Mouse (Mus musculus) ES-CJ7 (cell line): ENCODE measurements around the gene Robo4.
A peak's percentile ranks its signal among the peaks of the same experiment; 100 is the strongest.

ENCODE experiments used
- DNase-seq: peaks from one replicate; pipeline ENCODE4 v3.0.0; 2011; ENCODE audit warnings: low read depth, low spot score

Robo4 gene

GRCm38 (mm10) chr9:37400585-37400984, 1.1 kb upstream of the Robo4 start:
- no peak for DNase-seq

- no peak for DNase-seq
Measured at GRCm38 (mm10) chr9:37402501-37402900, 804 bp downstream of the Robo4 start.

GRCm38 (mm10) chr9:37403011-37403410, 1.3 kb downstream of the Robo4 start:
- no peak for DNase-seq

GRCm38 (mm10) chr9:37406372-37406771, 4.7 kb downstream of the Robo4 start:
- DNase-seq, result peak; percentile 50

GRCm38 (mm10) chr9:37407850-37408502, 6.3 kb downstream of the Robo4 start:
- peak; percentile 66 for DNase-seq

GRCm38 (mm10) chr9:37409698-37410445, 8.2 kb downstream of the Robo4 start:
- DNase-seq, result no peak

GRCm38 (mm10) chr9:37412989-37413388, 11.3 kb downstream of the Robo4 start:
- no peak for DNase-seq

GRCm38 (mm10) chr9:37414666-37415065, 13.0 kb downstream of the Robo4 start:
- DNase-seq, result no peak

- no peak for DNase-seq
Measured at GRCm38 (mm10) chr9:37418791-37419190, 17.1 kb downstream of the Robo4 start.

GRCm38 (mm10) chr9:37420676-37421075, 19.0 kb downstream of the Robo4 start:
- peak; percentile 95 for DNase-seq

- peak; percentile 53 for DNase-seq
Measured at GRCm38 (mm10) chr9:37421239-37421638, 19.5 kb downstream of the Robo4 start.

GRCm38 (mm10) chr9:37429326-37429725, 27.6 kb downstream of the Robo4 start:
- DNase-seq, result no peak

GRCm38 (mm10) chr9:37430582-37430981, 28.9 kb downstream of the Robo4 start:
- peak; percentile 93 for DNase-seq

- DNase-seq, result no peak
Measured at GRCm38 (mm10) chr9:37432026-37432666, 30.4 kb downstream of the Robo4 start.

- DNase-seq, result no peak
Measured at GRCm38 (mm10) chr9:37432720-37433421, 31.2 kb downstream of the Robo4 start, which contains the start of gene Robo3. Robo3 (minus strand) TSS chr9:37433246.

- DNase-seq, result no peak
Measured at GRCm38 (mm10) chr9:37433823-37434560, 32.3 kb downstream of the Robo4 start.

GRCm38 (mm10) chr9:37434932-37435331, 33.2 kb downstream of the Robo4 start:
- DNase-seq, result no peak

GRCm38 (mm10) chr9:37435616-37436015, 33.9 kb downstream of the Robo4 start:
- DNase-seq, result no peak

GRCm38 (mm10) chr9:37437772-37438735, 36.4 kb downstream of the Robo4 start:
- DNase-seq, result no peak

- peak; percentile 58 for DNase-seq
Measured at GRCm38 (mm10) chr9:37452401-37452800, 50.7 kb downstream of the Robo4 start.
